Mouse (Mus musculus) adipocyte (in vitro differentiated cells): ENCODE data around the gene Snai1.

Experiments used
- DNase-seq: peaks from one replicate; pipeline ENCODE4 v3.0.0-alpha.2; 2016; ENCODE audit warnings: low spot score

Snai1 gene

GRCm38 (mm10) chr2:167537476-167538297 is at the start of gene Snai1:
Snai1 (plus strand) TSS chr2:167538195.
- peak; percentile 98 for DNase-seq

GRCm38 (mm10) chr2:167490813-167491525 is 47.0 kb upstream of the Snai1 start:
- peak; percentile 93 for DNase-seq

- DNase-seq = peak; percentile 48
These were observed 46.0 kb upstream of the Snai1 start, which contains the start of gene Rnf114 for GRCm38 (mm10) chr2:167491757-167492708. Rnf114 (plus strand) TSS chr2:167492645.

GRCm38 (mm10) chr2:167492713-167493636 is 45.0 kb upstream of the Snai1 start, which contains the start of gene Spata2:
Spata2 (minus strand) TSS chr2:167492887.
- peak; percentile 96 for DNase-seq

GRCm38 (mm10) chr2:167496437-167496836 is 41.6 kb upstream of the Snai1 start:
- DNase-seq = no peak

- no peak for DNase-seq
These were observed 40.7 kb upstream of the Snai1 start for GRCm38 (mm10) chr2:167497272-167497671.

GRCm38 (mm10) chr2:167502554-167503252 is 35.3 kb upstream of the Snai1 start:
- DNase-seq = no peak

- peak; percentile 76 for DNase-seq
These were observed 34.6 kb upstream of the Snai1 start for GRCm38 (mm10) chr2:167503253-167503895.

- peak; percentile 68 for DNase-seq
These were observed 34.1 kb upstream of the Snai1 start for GRCm38 (mm10) chr2:167503896-167504349.

GRCm38 (mm10) chr2:167505127-167505526 is 32.9 kb upstream of the Snai1 start:
- no peak for DNase-seq

GRCm38 (mm10) chr2:167506546-167507260 is 31.3 kb upstream of the Snai1 start:
- no peak for DNase-seq

- no peak for DNase-seq
These were observed 30.1 kb upstream of the Snai1 start for GRCm38 (mm10) chr2:167507719-167508385.

GRCm38 (mm10) chr2:167508569-167508968 is 29.4 kb upstream of the Snai1 start:
- DNase-seq = no peak

GRCm38 (mm10) chr2:167510485-167510884 is 27.5 kb upstream of the Snai1 start:
- DNase-seq = no peak

- no peak for DNase-seq
These were observed 25.6 kb upstream of the Snai1 start for GRCm38 (mm10) chr2:167512365-167512764.

GRCm38 (mm10) chr2:167512970-167513369 is 25.0 kb upstream of the Snai1 start:
- DNase-seq = peak; percentile 29

- DNase-seq = no peak
These were observed 23.4 kb upstream of the Snai1 start for GRCm38 (mm10) chr2:167514641-167515040.

GRCm38 (mm10) chr2:167515688-167516087 is 22.3 kb upstream of the Snai1 start:
- no peak for DNase-seq
